Mouse (Mus musculus) heart, postnatal 25 days (tissue): ENCODE results near the gene Gm12800. TPM values are rescaled to one million over a fixed set of nuclear protein-coding genes. Genes with fewer than 3 reads are reported as not detected.
"Not testable (repeated sequence)": the region's sequence is repeated elsewhere in the genome, so short reads cannot be mapped to it uniquely, and the experiment has no call there.

ENCODE experiments used
- DNase-seq: peaks from one replicate; pipeline ENCODE4 v3.0.0; 2022; ENCODE audit warnings: low spot score
- intact Hi-C: fragments of 180-260 bp; cut with DNase I; formaldehyde crosslinking; loops from one replicate; pipeline ENCODE4 v1.15.1; 2025
- total RNA-seq, 2 experiments: library from RNA; stranded (reverse); gene quantifications; 2 replicates each; pipeline ENCODE4 v1.2.3; 2021

Gene Gm12800
- not detected for total RNA-seq

DNA sequence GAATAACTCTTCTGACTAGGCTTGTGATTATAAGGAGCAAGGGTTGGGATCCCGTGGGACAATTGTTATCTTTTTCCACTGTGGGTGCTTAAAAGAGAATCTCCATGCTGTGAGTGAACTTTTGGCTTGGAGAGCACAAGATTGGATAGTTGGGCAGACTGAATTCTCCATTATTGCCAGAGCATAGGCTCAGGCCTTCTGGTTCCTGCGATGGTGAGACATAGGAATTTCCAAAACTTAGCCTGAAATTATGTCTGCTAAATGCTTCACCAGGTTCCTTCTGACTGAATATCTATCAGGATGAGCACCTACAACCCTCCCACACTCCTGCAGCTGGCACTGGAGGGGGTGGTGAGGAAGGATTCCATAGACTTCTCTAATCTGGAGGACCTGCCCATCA is at the start of gene Gm12800:
Gene Gm12800, plus strand, starts transcription at position 301 of the 400 bp plus-strand sequence.
- DNase-seq, intact Hi-C loops: not testable (repeated sequence)

DNA sequence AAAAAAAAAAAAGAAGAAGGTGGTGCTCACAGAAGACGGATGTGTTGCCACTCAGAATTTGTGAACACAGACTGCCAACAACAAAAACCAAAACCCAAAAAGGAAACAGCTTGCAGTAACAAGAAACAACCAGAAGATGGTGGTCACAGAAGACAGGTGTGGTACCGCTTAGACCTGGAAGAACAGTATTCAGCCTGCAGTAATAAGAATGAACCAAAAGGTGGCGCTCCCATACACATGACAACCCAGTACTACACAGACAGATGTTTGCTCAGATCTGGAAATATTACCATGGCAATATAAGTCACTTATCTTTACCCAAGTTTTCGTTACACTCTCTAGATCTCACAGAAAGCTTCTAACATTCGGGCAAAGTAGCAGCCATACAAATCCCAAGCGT is 48.0 kb upstream of the Gm12800 start:
- intact Hi-C loops, result no loop called here
- DNase-seq, result no peak

DNA sequence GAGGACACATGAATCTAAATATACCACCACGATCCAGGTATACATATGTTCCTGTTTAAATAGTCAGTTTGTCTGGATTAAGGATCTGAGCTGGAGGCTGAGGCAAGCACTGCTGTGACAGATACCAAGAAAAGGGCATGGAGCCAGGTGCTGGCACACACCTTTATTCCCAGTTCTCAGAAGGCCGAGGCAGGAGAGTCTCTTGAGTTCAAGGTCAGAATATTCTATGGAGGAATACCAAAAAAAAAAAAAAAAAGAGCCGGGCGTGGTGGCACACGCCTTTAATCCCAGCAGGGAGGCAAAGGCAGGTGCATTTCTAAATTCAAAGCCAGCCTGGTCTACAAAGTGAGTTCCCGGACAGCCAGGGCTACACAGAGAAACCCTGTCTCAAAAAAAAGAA is 46.6 kb upstream of the Gm12800 start:
- intact Hi-C loops, result no loop called here

DNA sequence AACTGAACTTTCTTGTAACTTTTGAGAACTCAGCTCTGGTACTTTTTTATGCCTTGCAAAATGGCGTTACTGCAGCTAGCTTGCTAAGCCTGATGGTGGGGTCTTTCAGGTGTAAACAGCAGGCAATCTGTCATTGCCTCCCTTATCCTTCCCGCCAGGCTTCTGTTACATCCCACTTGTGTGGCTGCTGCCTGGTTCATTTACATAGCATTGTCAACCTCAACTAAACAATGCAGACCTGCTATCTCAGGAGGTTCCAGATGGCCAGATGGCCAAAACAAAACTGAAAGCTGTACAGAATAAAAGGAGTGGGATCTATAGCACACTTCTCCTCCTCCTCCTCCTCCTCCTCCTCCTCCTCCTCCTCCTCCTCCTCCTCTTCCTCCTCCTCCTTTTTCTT is 36.9 kb upstream of the Gm12800 start:
- intact Hi-C loops, DNase-seq: not testable (repeated sequence)

More for the DNA sequence above, 46.6 kb upstream of the Gm12800 start:
- no peak for DNase-seq

DNA sequence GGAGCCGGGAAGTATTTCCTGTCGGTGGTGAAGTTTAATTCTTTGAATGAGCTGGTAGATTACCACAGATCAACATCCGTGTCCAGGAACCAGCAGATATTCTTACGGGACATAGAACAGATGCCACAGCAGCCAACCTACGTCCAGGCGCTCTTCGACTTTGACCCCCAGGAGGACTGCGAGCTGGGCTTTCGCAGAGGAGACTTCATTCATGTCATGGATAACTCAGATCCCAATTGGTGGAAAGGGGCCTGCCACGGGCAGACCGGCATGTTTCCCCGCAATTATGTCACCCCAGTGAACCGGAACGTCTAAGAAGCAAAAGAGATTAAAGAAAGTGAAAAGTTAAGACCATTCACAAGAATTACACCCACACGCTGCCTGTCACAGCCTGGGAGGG is 33.2 kb upstream of the Gm12800 start:
- DNase-seq, intact Hi-C loops: not testable (repeated sequence)

DNA sequence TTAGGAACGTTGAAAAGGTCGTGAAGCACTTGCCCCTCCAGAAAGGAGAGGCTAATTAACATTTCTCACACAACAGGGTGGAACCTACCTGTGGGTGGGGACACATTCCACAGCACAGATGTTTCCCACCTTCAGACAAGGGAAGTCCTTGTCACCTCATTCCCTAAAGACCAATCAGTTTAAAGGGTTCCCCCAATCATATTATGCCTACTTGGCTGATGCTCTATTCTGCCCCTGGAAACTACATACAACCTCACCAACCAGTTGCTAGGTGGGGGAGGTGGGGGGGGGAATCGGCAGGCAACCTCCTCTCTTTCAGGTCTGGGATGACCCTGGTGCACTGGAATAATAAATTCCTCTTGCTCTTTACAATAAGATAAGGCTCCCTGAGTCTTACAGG is 25.3 kb upstream of the Gm12800 start:
- no peak for DNase-seq
- intact Hi-C loops, result no loop called here

DNA sequence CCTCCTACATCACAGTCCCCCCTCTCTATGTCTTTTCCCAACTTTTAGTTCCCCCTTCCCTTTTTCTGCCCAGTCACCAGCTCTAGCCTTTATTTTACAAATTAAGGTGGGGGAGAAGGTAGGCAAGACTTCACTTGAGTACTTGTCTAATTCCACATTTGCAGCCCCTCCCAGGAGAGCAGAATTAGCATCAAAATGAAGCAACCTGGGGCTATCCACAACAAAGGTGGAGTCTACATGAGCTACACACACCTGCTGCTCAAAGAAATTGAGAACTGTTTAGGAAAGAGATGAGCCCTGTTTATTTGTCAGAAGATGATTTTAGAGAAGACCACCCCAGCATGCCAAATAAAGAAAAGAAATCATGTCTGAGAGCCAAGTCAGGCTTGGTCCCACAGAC is 19.5 kb upstream of the Gm12800 start:
- intact Hi-C loops, result no loop called here
- no peak for DNase-seq

DNA sequence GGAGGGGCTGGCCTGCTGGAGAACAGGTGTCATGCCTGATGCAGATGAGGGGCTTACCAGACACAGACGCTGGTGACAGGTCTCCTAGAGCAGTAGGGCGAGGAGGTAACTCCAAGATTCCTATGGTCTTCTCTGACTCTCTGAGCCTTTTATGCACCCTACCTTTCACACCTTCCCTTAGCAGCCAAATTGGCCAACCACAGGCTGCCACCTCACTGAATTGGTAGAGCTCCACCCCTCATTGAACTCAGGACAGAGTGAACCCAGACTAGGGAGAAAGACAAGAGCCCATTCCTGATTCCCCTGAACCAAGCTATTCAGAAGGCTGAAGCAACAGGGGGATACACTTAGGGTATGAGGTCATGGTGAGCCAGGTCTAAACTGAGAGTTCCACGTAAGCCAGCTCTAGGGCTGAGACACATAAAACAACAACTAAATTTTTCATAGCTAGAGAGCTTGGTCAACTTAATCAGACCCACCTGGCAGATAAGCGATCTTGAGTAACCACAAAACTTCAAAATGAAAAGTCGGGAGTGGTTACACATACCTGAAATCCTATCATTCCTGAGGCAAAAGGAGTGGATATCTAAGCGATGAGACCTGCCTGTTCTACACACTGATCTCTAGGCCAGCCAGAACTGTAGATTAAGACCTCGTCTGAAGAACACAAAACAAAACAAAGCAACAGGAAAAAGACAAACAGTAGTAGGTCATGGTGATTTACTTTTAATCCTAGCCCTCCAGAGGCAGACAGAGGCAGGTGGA is 15.1 kb upstream of the Gm12800 start, which contains the start of gene C130073F10Rik:
Gene C130073F10Rik, minus strand, starts transcription at position 134 of the 765 bp plus-strand sequence.
- DNase-seq, result no peak
- intact Hi-C loops, result no loop called here

DNA sequence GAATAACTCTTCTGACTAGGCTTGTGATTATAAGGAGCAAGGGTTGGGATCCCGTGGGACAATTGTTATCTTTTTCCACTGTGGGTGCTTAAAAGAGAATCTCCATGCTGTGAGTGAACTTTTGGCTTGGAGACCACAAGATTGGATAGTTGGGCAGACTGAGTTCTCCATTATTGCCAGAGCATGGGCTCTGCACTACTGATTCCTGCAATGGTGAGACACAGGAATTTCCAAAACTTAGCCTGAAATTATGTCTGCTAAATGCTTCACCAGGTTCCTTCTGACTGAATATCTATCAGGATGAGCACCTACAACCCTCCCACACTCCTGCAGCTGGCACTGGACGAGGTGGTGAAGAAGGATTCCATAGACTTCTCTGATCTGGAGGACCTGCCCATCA is 31.2 kb downstream of the Gm12800 start, which contains the start of gene Gm12794:
Gene Gm12794, plus strand, starts transcription at position 301 of the 400 bp plus-strand sequence.
- DNase-seq, intact Hi-C loops: not testable (repeated sequence)

Other genes starting within 250 kb of the Gm12800 start
- 1 to 10 TPM; 4.2 to 7.1 TPM for gene Lepr, start 191.7 kb upstream of the Gm12800 start, total RNA-seq
- not detected for gene B020004J07Rik, start 65.1 kb upstream of the Gm12800 start, total RNA-seq
- not detected for gene C130073F10Rik, start 15.3 kb upstream of the Gm12800 start, total RNA-seq
- gene Gm12794, start 31.3 kb downstream of the Gm12800 start, total RNA-seq, result not detected
- gene Gm12790, start 71.9 kb downstream of the Gm12800 start, total RNA-seq, result not detected
- not detected for gene Gm12789, start 77.5 kb downstream of the Gm12800 start, total RNA-seq
- 10 to 100 TPM; 24.3 to 34.2 TPM for gene Pde4b, start 178.4 kb downstream of the Gm12800 start, total RNA-seq